Mouse (Mus musculus) B cell, adult 62 days (primary cell): ENCODE data around the gene Krtap1-4. TPM values are rescaled to one million over a fixed set of nuclear protein-coding genes. Genes with fewer than 3 reads are reported as not detected.

Experiments used
- total RNA-seq: library from RNA; stranded (reverse); gene quantifications from 4 replicates; pipeline ENCODE4 v1.2.4, GENCODE M21; 2023

The Krtap1-4 gene
- not detected in 4 replicates for total RNA-seq

GRCm38 (mm10) chr11:99583245-99583704 lies at the start of gene Krtap1-4:
Gene Krtap1-4 (minus strand): TSS chr11:99583654.

DNA sequence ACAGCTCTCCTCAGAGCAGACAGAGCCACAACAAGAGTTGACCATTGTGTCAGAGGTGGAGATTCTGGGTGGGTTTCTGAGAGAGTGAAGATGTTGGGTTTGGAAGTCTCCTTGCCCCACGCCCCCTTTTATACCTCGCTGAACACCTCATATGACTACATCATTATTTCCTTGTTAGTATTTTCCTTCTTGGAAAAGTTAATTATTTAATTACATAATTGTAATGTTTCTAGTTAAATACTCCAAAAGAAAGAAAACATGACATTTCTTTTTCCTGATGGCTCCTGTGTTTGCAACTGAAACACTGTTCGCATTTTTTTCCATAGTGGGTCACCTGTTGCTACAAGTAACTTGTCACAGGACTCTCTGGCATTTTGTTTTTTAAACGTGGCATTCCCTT lies 44.7 kb upstream of the Krtap1-4 start, which contains the start of gene Krtap4-1:
Krtap4-1 (minus strand) TSS at position 101 of the 400 bp plus-strand sequence.

DNA sequence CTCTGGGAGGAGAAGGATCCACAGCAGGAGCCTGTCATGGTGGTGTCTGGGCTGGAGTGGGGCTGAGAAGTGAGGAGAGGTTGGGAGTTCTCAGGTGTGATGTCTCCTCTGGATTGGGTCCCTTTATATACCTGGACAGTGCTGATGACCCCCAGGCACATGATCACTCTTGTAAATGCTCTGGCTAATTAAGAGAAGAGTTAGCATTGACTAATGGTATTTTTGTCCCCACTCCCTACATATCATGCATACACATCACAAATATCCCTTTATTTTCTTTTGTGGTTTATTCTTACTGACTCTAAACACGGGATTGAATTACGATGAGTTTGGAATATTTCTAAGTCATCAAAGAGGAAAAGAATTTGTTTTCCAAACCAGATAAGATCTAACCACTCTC lies 36.9 kb upstream of the Krtap1-4 start, which contains the start of gene Gm11562:
Gm11562 (minus strand) TSS at position 101 of the 400 bp plus-strand sequence.

DNA sequence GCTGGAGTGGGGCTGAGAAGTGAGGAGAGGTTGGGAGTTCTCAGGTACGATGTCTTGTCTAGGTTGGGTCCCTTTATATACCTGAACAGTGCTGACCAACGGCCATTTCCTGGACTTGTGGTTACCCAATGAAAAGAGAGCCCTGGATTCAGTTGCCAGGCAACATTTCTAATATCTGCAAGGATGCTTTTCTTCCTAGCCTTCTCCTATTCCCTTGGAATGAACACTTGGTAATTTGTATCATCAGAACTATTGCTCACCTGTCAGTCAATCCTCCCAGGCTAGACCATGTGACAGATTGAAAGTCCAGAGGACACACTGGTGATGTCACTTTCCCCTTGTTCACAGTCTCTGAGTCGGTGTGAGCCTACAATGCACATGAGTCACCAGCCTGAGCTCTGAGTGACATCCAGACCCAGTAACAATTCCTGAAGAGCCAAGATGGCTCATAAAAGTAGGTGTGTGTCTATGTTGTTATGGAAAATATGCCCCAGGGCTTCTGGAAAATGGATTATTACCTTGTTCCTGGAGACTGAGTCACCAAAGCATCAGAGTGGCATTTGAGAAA lies 31.4 kb upstream of the Krtap1-4 start, which contains the start of gene Krtap2-4:
Krtap2-4 (minus strand) TSS at position 51 of the 568 bp plus-strand sequence.

GRCm38 (mm10) chr11:99610089-99610488 lies 26.6 kb upstream of the Krtap1-4 start, which contains the start of gene Gm11937:
Gene Gm11937 (minus strand): TSS chr11:99610189.

GRCm38 (mm10) chr11:99603208-99603607 lies 19.8 kb upstream of the Krtap1-4 start, which contains the start of gene Gm11938:
Gene Gm11938 (minus strand): TSS chr11:99603308.

GRCm38 (mm10) chr11:99597742-99598141 lies 14.3 kb upstream of the Krtap1-4 start, which contains the start of gene Krtap9-3:
Gene Krtap9-3 (minus strand): TSS chr11:99598105.

GRCm38 (mm10) chr11:99590981-99591380 lies 7.5 kb upstream of the Krtap1-4 start, which contains the start of gene Krtap1-3:
Gene Krtap1-3 (minus strand): TSS chr11:99591339.

DNA sequence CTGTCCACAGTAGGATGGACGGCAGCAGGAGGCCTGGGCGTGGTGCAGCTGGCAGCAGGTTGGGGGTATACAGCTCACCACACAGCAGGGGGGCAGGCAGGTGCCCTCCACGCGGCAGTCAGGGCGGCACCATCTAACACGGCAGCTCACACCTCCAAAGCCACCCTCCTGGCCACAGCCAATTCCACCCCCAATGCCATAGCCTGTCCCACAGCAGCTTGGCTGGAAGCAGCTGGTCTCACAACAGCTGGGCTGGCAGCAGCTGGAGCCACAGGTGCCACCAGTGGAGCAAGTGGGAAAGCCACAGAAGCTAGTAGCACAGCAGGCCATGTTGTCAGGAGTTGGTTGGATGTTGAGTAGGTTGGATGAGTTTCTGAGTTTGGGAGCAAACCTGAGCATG lies 2.8 kb downstream of the Krtap1-4 start, which contains the start of gene Krtap1-5:
Krtap1-5 (minus strand) TSS at position 381 of the 400 bp plus-strand sequence.

GRCm38 (mm10) chr11:99566530-99566929 lies 16.9 kb downstream of the Krtap1-4 start, which contains the start of gene Krtap3-1:
Gene Krtap3-1 (minus strand): TSS chr11:99566630.

GRCm38 (mm10) chr11:99559366-99559765 lies 24.1 kb downstream of the Krtap1-4 start, which contains the start of gene Gm11939:
Gene Gm11939 (minus strand): TSS chr11:99559466.

DNA sequence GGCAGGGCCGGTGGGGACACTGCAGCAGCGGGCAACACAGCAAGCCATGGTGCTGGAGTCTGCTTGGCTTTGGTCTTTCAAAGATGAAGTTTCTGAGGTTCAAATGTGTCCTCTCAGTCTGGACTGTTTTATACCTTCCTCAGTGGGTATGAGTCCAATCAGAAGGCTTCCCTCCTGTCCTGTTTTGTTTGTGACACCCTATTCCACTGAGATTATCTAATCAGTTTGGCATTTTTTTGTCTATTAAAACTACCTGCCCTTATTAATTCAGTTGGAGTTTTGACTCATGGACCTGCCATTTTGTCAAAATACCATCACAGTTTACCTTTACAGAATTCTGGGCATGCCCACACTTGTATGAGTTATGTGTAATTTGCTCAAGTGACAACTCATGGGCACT lies 26.7 kb downstream of the Krtap1-4 start, which contains the start of gene Krtap3-2:
Krtap3-2 (minus strand) TSS at position 101 of the 400 bp plus-strand sequence.

GRCm38 (mm10) chr11:99550765-99551164 lies 32.7 kb downstream of the Krtap1-4 start, which contains the start of gene Krtap3-3:
Gene Krtap3-3 (minus strand): TSS chr11:99550865.

Other genes with a start within 250 kb of the Krtap1-4 start
- not detected in 4 replicates for gene Krt26, start 245.7 kb downstream of the Krtap1-4 start, total RNA-seq
- gene Krt27, start 232.6 kb downstream of the Krtap1-4 start, total RNA-seq = not detected in 4 replicates
- not detected in 4 replicates for gene Krt28, start 208.8 kb downstream of the Krtap1-4 start, total RNA-seq
- 2.1 to 3.6 TPM (median 2.4 TPM) in 4 replicates for gene Krt10, start 194.3 kb downstream of the Krtap1-4 start, total RNA-seq
- not detected in 4 replicates for gene Krt12, start 161.4 kb downstream of the Krtap1-4 start, total RNA-seq
- not detected in 4 replicates for gene Krt20, start 145.5 kb downstream of the Krtap1-4 start, total RNA-seq
- not detected in 4 replicates for gene Krt23, start 90.5 kb downstream of the Krtap1-4 start, total RNA-seq
- gene Krt39, start 62.3 kb downstream of the Krtap1-4 start, total RNA-seq = not detected in 4 replicates
- gene Krt40, start 40.5 kb downstream of the Krtap1-4 start, total RNA-seq = not detected in 4 replicates
- not detected in 4 replicates for gene Krtap3-3, start 32.8 kb downstream of the Krtap1-4 start, total RNA-seq
- not detected in 4 replicates for gene Krtap3-2, start 26.8 kb downstream of the Krtap1-4 start, total RNA-seq
- not detected in 4 replicates for gene Gm11939, start 24.2 kb downstream of the Krtap1-4 start, total RNA-seq
- gene Krtap3-1, start 17.0 kb downstream of the Krtap1-4 start, total RNA-seq = not detected in 4 replicates
- gene Krtap1-5, start 2.6 kb downstream of the Krtap1-4 start, total RNA-seq = not detected in 4 replicates
- not detected in 4 replicates for gene Krtap1-3, start 7.7 kb upstream of the Krtap1-4 start, total RNA-seq
- gene Krtap9-3, start 14.5 kb upstream of the Krtap1-4 start, total RNA-seq = not detected in 4 replicates
- not detected in 4 replicates for gene Gm11938, start 19.7 kb upstream of the Krtap1-4 start, total RNA-seq
- not detected in 4 replicates for gene Gm11937, start 26.5 kb upstream of the Krtap1-4 start, total RNA-seq
- gene Krtap2-4, start 31.2 kb upstream of the Krtap1-4 start, total RNA-seq = not detected in 4 replicates
- gene Gm11562, start 36.8 kb upstream of the Krtap1-4 start, total RNA-seq = not detected in 4 replicates
- not detected in 4 replicates for gene Krtap4-1, start 44.6 kb upstream of the Krtap1-4 start, total RNA-seq
- gene Krtap4-2, start 51.4 kb upstream of the Krtap1-4 start, total RNA-seq = not detected in 4 replicates
- gene Krtap4-7, start 60.4 kb upstream of the Krtap1-4 start, total RNA-seq = not detected in 4 replicates
- gene Gm11555, start 66.6 kb upstream of the Krtap1-4 start, total RNA-seq = not detected in 4 replicates
- not detected in 4 replicates for gene Gm11563, start 75.3 kb upstream of the Krtap1-4 start, total RNA-seq
- not detected in 4 replicates for gene Krtap4-6, start 82.3 kb upstream of the Krtap1-4 start, total RNA-seq
- not detected in 4 replicates for gene Gm14190, start 107.1 kb upstream of the Krtap1-4 start, total RNA-seq
- gene Gm14180, start 150.6 kb upstream of the Krtap1-4 start, total RNA-seq = not detected in 4 replicates
- not detected in 4 replicates for gene Gm11595, start 189.3 kb upstream of the Krtap1-4 start, total RNA-seq
- not detected in 4 replicates for gene Krtap4-8, start 197.1 kb upstream of the Krtap1-4 start, total RNA-seq
- not detected in 4 replicates for gene Krtap4-9, start 201.5 kb upstream of the Krtap1-4 start, total RNA-seq
- not detected in 4 replicates for gene Gm11596, start 209.8 kb upstream of the Krtap1-4 start, total RNA-seq
- gene Gm11569, start 215.3 kb upstream of the Krtap1-4 start, total RNA-seq = not detected in 4 replicates
- gene Gm11554, start 220.8 kb upstream of the Krtap1-4 start, total RNA-seq = not detected in 4 replicates
- gene Krtap4-13, start 226.2 kb upstream of the Krtap1-4 start, total RNA-seq = not detected in 4 replicates
- gene Gm11564, start 232.0 kb upstream of the Krtap1-4 start, total RNA-seq = not detected in 4 replicates